Mouse (Mus musculus) erythroblast, embryonic 14.5 days (primary cell): Measurements from ENCODE around the gene Erg. TPM values are rescaled to one million over a fixed set of nuclear protein-coding genes. Genes with fewer than 3 reads are reported as not detected.

ENCODE experiments used
- H3K27me3 ChIP-seq: 2 replicates; pipeline ENCODE4 v1.6.1; 2012; ENCODE audit warnings: inconsistent platforms; ENCODE audit not compliant: control insufficient read depth
- H3K36me3 ChIP-seq: 2 replicates; pipeline ENCODE4 v1.6.1; 2012; ENCODE audit warnings: mild to moderate bottlenecking, inconsistent platforms; ENCODE audit not compliant: control insufficient read depth
- H3K4me1 ChIP-seq: 2 replicates; pipeline ENCODE4 v1.6.1; 2012; ENCODE audit warnings: inconsistent platforms; ENCODE audit not compliant: control insufficient read depth
- H3K4me3 ChIP-seq: replicated peaks from 2 replicates; pipeline ENCODE3; 2012; ENCODE audit warnings: moderate library complexity, mild to moderate bottlenecking, inconsistent platforms
- H3K9me3 ChIP-seq: 2 replicates; pipeline ENCODE4 v1.6.1; 2012; ENCODE audit warnings: low read length, inconsistent platforms, mixed read lengths; ENCODE audit not compliant: control insufficient read depth
- GATA1 ChIP-seq: IDR thresholded peaks from 2 replicates; pipeline ENCODE4 v1.6.1; 2012; ENCODE audit warnings: low read length, inconsistent platforms, mixed read lengths
- TAL1 ChIP-seq: IDR thresholded peaks from 3 replicates; pipeline ENCODE4 v1.6.1; 2012; ENCODE audit warnings: low read length, inconsistent platforms, mixed read lengths
- polyA plus RNA-seq: library from polyadenylated mRNA; stranded (reverse); fragments of >175 nt; gene quantifications from 2 replicates; pipeline ENCODE4 v1.2.3, GENCODE M21; 2012

Erg gene
- polyA plus RNA-seq, 1 experiment = not detected

DNA sequence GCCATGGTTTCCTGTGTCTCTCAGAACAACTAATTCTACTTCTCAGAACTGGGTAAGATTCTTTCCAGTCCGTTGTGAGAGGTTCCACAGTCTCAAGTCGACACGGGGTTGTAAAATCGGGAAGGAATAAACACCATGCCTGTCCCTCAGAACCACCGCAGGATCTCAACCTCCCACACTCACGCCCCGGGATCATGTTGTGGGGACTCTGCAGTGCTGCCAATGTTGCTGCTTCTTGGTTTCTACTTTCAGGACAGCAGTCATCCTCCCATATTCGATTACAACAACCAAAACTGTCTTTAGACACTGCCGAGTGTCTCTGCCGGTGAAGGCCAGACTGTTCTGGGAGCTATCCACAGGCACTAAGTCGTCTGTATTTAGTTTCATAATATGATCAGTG lies 113.6 kb downstream of the Erg start:
- Histone ChIP-seq H3K4me3 (no peak overlapping the region), H3K9me3 (no peaks in the 10 kb centered on the region), H3K36me3 (no peaks in the 10 kb centered on the region), H3K27me3 (no peaks in the 10 kb centered on the region), H3K4me1 (no peaks in the 10 kb centered on the region)
- TF ChIP-seq GATA1 = no peak
- no peak for TF ChIP-seq TAL1

DNA sequence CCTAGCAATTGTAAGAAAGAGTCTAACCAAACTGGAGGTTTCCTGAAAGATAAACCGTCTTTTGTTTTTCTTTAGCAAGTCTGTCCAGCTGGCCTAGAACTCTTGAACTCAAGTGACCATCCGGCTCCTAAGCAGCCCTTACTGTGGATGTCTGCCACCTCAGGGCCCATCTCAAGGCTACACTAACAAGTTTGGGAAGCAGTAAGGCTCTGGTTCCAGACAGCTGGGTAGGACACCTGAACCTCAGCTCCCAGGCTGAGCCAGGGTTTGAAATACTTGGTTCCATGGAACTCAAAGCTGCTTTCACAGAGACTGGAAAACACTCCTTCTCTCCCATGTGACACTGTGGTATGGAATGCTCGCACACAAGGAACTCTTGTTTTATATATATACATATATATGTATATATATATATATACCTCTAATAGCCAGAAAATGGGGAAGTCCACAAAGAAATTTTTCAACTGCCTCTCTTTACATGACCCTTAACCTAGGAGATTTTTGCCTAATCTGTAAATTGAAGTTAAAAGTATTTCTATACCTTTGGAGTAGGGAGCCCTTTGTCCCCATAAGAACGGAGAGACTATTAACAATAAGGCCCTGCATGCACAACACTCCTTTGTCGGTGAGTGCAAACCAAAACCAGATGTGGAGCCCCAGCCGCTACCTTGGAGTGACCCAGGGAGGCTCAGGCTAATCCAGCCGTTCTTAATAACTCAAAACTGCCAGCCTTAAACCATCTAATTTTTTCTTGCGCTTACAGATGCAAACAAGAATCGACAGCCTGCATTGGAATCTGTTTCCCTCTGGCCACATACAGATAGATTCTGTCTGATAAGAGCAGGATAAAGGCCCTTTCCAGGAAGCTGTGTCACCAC lies 116.9 kb downstream of the Erg start:
- no peaks in the 10 kb centered on the region for H3K4me1 ChIP-seq
- no peak overlapping the region for H3K4me3 ChIP-seq
- no peaks in the 10 kb centered on the region for H3K27me3 ChIP-seq
- H3K36me3 ChIP-seq = no peaks in the 10 kb centered on the region
- H3K9me3 ChIP-seq = no peaks in the 10 kb centered on the region
- no peak for TF ChIP-seq TAL1
- TF ChIP-seq GATA1 = no peak

GRCm38 (mm10) chr16:95467893-95468292 lies 118.5 kb downstream of the Erg start:
- Histone ChIP-seq H3K36me3 (no peaks in the 10 kb centered on the region), H3K27me3 (no peaks in the 10 kb centered on the region), H3K4me3 (no peak overlapping the region), H3K4me1 (no peaks in the 10 kb centered on the region), H3K9me3 (no peaks in the 10 kb centered on the region)
- TF ChIP-seq GATA1 (no peak), TAL1 (no peak)

GRCm38 (mm10) chr16:95466548-95466947 lies 119.8 kb downstream of the Erg start:
- Histone ChIP-seq H3K4me1 (no peaks in the 10 kb centered on the region), H3K9me3 (no peaks in the 10 kb centered on the region), H3K27me3 (no peaks in the 10 kb centered on the region), H3K4me3 (no peak overlapping the region), H3K36me3 (no peaks in the 10 kb centered on the region)
- TF ChIP-seq GATA1 = no peak
- TF ChIP-seq TAL1 = no peak

DNA sequence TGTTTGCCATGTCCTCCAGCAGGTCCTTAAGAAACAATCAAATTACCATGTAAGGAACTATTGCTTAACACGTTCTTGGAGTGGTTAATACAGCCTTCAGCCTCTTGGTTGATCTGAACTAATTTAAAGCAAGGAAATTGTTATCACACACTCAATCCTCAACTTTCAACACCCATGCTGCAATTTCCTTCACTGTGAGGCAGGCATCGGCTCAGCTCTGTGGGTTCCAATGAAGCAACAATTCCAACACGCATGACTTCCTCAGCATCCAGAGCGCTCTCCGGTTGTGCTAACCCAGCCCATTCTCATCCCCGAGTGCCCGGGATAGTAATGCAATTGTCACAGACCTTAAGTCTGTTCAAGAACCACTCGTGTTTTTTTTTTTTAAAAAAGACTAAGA lies 121.8 kb downstream of the Erg start:
- TF ChIP-seq GATA1 = no peak
- no peak for TF ChIP-seq TAL1
- no peaks in the 10 kb centered on the region for H3K36me3 ChIP-seq
- H3K9me3 ChIP-seq = no peaks in the 10 kb centered on the region
- no peaks in the 10 kb centered on the region for H3K4me1 ChIP-seq
- H3K4me3 ChIP-seq = no peak overlapping the region
- peaks cover 2% of the 10 kb centered on the region for H3K27me3 ChIP-seq

GRCm38 (mm10) chr16:95463796-95464195 lies 122.6 kb downstream of the Erg start:
- Histone ChIP-seq H3K4me3 (no peak overlapping the region), H3K36me3 (no peaks in the 10 kb centered on the region), H3K9me3 (no peaks in the 10 kb centered on the region), H3K4me1 (no peaks in the 10 kb centered on the region), H3K27me3 (peaks cover 10% of the 10 kb centered on the region)
- no peak for TF ChIP-seq GATA1
- no peak for TF ChIP-seq TAL1

DNA sequence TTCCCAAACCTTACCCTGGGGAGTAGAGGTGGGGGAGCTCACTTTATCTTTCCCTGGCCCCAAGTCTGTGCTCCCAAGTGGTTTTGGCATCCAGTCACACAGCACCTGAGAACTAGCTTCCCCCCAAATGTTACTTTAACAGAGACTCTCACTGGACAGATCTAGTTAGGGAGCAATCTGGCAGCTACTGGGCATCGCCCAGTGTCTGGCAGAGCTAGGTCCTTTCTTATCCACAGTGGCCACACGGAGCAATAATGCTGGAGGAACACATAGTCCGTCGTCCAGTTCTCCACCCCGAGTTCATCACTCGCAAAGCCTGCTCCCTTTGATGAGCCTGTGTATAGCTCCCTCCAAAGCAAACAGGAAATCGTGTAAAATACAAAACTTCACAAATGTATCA lies 124.5 kb downstream of the Erg start:
- H3K27me3 ChIP-seq = peaks cover 28% of the 10 kb centered on the region
- H3K4me1 ChIP-seq = no peaks in the 10 kb centered on the region
- H3K4me3 ChIP-seq = no peak overlapping the region
- no peaks in the 10 kb centered on the region for H3K9me3 ChIP-seq
- no peaks in the 10 kb centered on the region for H3K36me3 ChIP-seq
- TF ChIP-seq TAL1 = no peak
- no peak for TF ChIP-seq GATA1

GRCm38 (mm10) chr16:95460336-95460735 lies 126.1 kb downstream of the Erg start:
- TF ChIP-seq TAL1 (no peak), GATA1 (no peak)
- no peaks in the 10 kb centered on the region for H3K36me3 ChIP-seq
- H3K9me3 ChIP-seq = no peaks in the 10 kb centered on the region
- no peak overlapping the region for H3K4me3 ChIP-seq
- H3K27me3 ChIP-seq = peaks cover 38% of the 10 kb centered on the region
- H3K4me1 ChIP-seq = no peaks in the 10 kb centered on the region

GRCm38 (mm10) chr16:95459325-95459691 lies 127.1 kb downstream of the Erg start:
- no peak overlapping the region for H3K4me3 ChIP-seq
- H3K36me3 ChIP-seq = no peaks in the 10 kb centered on the region
- H3K9me3 ChIP-seq = no peaks in the 10 kb centered on the region
- H3K27me3 ChIP-seq = peaks cover 38% of the 10 kb centered on the region
- no peaks in the 10 kb centered on the region for H3K4me1 ChIP-seq
- TF ChIP-seq GATA1 = no peak
- no peak for TF ChIP-seq TAL1
